Mouse (Mus musculus) cortical plate, adult 2 months (tissue): ENCODE results near the gene Cdk10.

Experiments
- CTCF ChIP-seq: fragments of 200-500 bp; IDR thresholded peaks from 2 replicates; pipeline ENCODE4 v1.5.1; 2011; ENCODE audit warnings: mild to moderate bottlenecking, control low read depth, low read length; ENCODE audit not compliant: insufficient read depth; ENCODE audit errors: extremely low read depth
- POLR2A ChIP-seq: fragments of 200-500 bp; IDR thresholded peaks from 2 replicates; pipeline ENCODE4 v1.6.1; 2011; ENCODE audit warnings: mild to moderate bottlenecking, low read length, control low read depth; ENCODE audit not compliant: insufficient read depth; ENCODE audit errors: extremely low read depth

GRCm38 (mm10) chr8:123188841-123189240 lies 35.8 kb upstream of the Cdk10 start:
- TF ChIP-seq POLR2A (no peak), CTCF (no peak)
